Mouse (Mus musculus) cerebellum, adult 8-10 months (tissue): ENCODE data around the gene Cryz.

ENCODE experiments used
- DNase-seq: peaks from one replicate; pipeline ENCODE4 v3.0.0; 2022

The Cryz gene

DNA sequence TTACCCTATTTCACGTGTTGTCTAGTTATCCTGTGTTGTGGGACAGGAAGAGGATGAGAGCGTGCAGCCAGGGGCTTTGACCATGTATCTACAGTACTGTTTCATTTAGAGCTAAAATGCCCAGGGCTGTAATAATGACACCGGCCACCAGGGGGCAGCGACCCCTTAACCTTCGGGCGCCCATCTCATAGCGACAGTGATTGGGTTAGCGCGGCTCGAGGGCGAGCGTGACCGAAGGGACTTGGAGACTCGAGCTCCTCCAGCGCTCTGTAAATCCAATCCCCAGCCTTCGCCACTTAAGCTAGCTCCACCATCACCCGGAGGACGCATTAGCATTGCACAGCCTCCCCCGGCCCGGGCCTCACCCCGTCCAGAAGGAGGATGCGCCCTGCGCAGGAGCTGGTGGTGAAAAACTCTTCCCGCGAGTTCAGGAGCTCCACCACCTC lies at the start of gene Cryz:
TSS of gene Cryz (plus strand) at position 224 of the 446 bp plus-strand sequence.
- peak; percentile 94 for DNase-seq

- no peak for DNase-seq
Measured at GRCm38 (mm10) chr3:154547549-154548426, 48.7 kb upstream of the Cryz start.

- no peak for DNase-seq
Measured at GRCm38 (mm10) chr3:154548868-154549301, 47.6 kb upstream of the Cryz start.

GRCm38 (mm10) chr3:154550326-154551034 lies 46.0 kb upstream of the Cryz start:
- DNase-seq, result no peak

GRCm38 (mm10) chr3:154551035-154551411 lies 45.5 kb upstream of the Cryz start:
- no peak for DNase-seq

DNA sequence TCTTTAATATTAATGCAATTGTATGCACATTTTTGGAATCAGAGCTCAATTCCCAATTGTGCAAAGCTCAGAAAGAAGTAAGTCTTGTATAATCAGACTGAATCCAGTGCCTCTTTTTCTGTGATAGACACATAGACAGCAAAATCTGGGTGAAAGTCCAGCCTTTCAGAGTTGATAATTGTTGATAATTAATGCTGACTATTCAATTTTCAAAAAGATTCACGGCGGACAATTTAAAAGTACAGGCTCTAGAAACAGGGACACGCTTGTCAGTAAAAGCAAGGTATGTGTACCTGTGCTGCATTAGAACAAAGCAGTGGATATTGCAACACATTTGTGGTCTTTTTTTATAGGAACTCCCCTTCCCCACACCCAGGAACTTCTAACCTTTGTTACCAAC lies 34.3 kb upstream of the Cryz start:
- no peak for DNase-seq

- DNase-seq, result no peak
Measured at GRCm38 (mm10) chr3:154565437-154565836, 31.1 kb upstream of the Cryz start.

GRCm38 (mm10) chr3:154570029-154570575 lies 26.4 kb upstream of the Cryz start:
- DNase-seq, result no peak

DNA sequence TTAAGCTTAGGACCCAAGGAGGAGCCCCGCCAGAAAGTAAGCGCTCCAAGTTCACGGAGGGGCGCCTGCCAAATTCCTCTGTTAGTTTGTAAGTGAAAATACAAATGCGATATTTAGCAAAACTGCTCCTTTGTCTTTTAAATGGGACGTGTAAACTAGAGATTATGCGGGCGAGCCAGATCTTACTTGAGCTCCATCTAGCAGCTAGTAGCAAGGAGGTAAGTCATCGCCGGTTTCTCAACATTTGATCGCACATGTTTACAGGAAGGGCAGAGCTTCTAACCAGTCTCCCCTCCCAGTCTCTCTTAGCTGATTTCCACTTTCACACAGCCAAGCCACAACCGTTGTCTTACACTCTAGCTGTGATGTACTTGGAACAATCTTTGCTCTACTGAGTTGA lies 25.7 kb upstream of the Cryz start:
- no peak for DNase-seq

- peak; percentile 59 for DNase-seq
Measured at GRCm38 (mm10) chr3:154572341-154572972, 24.1 kb upstream of the Cryz start.

DNA sequence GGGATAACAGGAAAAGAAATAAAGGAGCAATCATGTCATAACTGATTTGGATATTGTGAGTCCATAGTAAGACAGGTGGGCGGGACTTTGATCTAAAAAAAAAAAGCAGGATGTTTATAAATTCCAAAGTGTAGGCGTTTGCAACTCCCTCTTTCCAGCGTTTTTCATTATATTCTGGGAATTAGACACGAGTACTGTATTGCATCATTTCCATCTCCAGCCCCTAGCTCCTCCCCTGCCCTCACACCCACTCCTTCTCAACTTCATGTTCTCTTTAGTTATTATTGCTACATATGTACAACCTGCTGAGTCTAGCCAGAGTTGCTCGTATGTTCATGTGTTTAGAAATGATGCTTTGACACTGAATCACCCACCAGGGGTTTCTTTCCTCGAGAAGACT lies 22.8 kb upstream of the Cryz start:
- no peak for DNase-seq

DNA sequence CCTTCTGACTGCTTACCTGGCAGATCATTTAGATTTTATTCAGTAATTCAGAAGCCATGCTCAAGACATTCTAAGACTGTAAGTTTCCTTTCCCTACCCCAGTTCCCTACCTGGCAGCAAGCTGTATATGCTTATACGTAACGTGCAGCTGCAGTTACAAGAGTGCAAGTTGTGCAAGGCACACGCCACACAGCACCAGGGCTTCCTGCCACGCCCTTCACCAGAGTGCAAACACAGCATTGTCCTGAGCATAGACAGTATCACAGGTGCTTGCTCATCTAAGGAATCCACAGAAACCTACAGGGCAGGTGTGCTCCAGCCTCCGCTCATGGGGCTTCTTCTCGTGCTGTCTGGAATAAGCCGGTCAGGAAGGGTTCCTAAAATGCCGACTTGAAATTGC lies 18.6 kb upstream of the Cryz start:
- DNase-seq, result no peak

GRCm38 (mm10) chr3:154584351-154584750 lies 12.2 kb upstream of the Cryz start:
- no peak for DNase-seq

GRCm38 (mm10) chr3:154590971-154591370 lies 5.5 kb upstream of the Cryz start:
- no peak for DNase-seq

- DNase-seq, result no peak
Measured at GRCm38 (mm10) chr3:154591621-154592020, 4.9 kb upstream of the Cryz start.

DNA sequence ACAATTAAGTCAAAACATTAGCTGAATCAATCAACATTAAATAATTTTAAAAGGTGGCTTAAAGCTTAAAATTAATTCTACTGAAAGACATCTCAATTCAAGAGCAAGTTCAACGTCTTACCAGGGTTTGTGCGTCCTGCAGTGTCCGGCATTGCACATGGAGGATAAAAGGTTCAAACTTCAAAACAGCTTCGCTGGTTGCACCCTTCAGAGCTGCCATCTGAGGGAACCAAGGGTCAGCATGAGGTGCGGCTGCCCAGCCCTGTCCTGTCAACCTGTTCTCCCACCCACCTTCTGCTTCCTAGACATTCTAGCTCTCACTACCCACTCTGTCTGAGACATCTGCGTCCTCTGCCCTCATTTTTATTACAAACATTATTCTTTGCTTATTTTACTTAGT lies 2.9 kb upstream of the Cryz start:
- no peak for DNase-seq

GRCm38 (mm10) chr3:154594156-154594555 lies 2.4 kb upstream of the Cryz start:
- no peak for DNase-seq

- DNase-seq, result peak; percentile 99
Measured at GRCm38 (mm10) chr3:154596934-154597554, 533 bp downstream of the Cryz start, which contains the start of gene Tyw3. Tyw3 (minus strand) TSS chr3:154597104.

DNA sequence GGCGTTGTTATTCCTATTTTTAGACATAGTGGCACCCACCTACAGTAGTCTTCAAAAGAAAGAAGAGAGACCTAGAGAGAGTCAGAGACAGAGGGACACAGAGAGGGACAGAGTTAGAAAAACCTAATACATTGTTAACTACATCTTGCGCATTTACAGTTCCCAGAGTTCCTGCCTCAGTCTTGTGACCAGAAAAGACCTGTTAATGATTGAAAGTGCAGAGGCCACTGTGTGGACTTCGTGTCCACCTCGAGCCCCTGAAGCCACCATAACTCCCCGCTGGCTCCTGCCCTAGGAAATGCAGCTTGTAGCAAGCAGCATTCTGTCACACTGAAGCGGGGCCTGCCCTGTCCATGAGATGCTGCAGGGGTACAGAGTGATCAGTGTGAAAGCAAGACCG lies 1.1 kb downstream of the Cryz start:
- DNase-seq, result no peak

GRCm38 (mm10) chr3:154602141-154602540 lies 5.6 kb downstream of the Cryz start:
- DNase-seq, result no peak

- no peak for DNase-seq
Measured at GRCm38 (mm10) chr3:154604871-154605270, 8.4 kb downstream of the Cryz start.

DNA sequence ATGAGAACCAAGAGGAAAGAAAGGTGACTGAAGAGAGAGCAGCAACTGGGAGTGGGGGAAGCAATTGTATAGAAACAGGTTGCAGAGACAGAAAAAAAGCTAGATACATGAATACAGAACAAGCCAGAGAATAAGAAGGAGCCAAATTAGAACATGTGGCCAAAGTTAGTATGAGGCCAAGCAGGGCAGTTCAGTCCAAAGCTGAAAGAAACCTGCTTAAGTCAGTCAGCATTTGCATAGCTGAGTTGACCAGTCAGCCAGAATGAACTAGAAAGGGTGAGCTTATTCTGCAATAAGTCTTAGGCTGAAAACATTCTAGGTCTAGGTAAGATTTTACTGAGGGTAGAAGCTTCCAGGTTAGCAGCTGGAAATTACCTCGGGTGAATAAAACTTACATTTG lies 11.4 kb downstream of the Cryz start:
- DNase-seq, result no peak

DNA sequence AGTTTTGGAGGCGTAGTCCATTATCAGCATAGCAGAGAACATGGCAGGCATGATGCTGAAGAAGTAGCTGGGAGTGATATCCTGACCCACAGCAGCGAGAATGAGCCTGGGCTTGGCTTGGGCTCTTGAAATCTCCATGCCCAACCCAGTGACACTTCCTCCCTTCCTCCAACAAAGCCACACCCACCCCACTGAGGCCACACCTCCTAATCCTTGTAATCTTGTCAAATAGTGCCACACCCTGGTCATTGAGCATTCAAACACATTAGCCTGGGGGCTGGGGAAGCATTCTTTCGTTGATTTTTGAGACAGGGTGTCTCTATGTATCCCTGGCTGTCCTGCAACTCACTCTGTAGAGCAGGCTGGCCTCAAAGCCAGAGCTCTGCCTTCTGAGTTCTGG lies 15.4 kb downstream of the Cryz start:
- DNase-seq, result no peak
